Mouse (Mus musculus) heart, adult 2 months (tissue): ENCODE measurements at regions not wholly inside any gene's neighbourhood (a gene's known extent, or its start where the extent isn't known, plus 50 kb on each side); places are given as distances from the start of the nearest gene placed in this dataset.

ENCODE experiments used
- DNase-seq, 2 experiments: peaks; one replicate each; pipeline ENCODE4 v3.0.0; 2021
- H3K27ac ChIP-seq: fragments of 200-600 bp; 2 replicates; pipeline ENCODE4 v1.8.1; 2022
- H3K27me3 ChIP-seq: fragments of 200-500 bp; 2 replicates; pipeline ENCODE4 v1.6.1; 2012; ENCODE audit warnings: mild to moderate bottlenecking, low read length, inconsistent platforms, mixed read lengths; ENCODE audit not compliant: control insufficient read depth, insufficient read depth
- H3K36me3 ChIP-seq: fragments of 200-500 bp; 2 replicates; pipeline ENCODE4 v1.6.1; 2012; ENCODE audit warnings: low read length, inconsistent platforms; ENCODE audit not compliant: control insufficient read depth, insufficient read depth
- H3K4me1 ChIP-seq: fragments of 200-500 bp; 2 replicates; pipeline ENCODE4 v1.6.1; 2011; ENCODE audit warnings: low read length; ENCODE audit not compliant: control insufficient read depth, insufficient read depth
- H3K4me3 ChIP-seq: fragments of 200-600 bp; 2 replicates; pipeline ENCODE4 v1.8.1; 2022
- H3K79me2 ChIP-seq: fragments of 200-500 bp; replicated peaks from 2 replicates; pipeline ENCODE4 v1.6.1; 2012; ENCODE audit warnings: mild to moderate bottlenecking, inconsistent platforms, low read length, moderate library complexity, mixed read lengths; ENCODE audit not compliant: control insufficient read depth, insufficient read depth
- H3K9ac ChIP-seq: fragments of 200-500 bp; 2 replicates; pipeline ENCODE4 v1.6.1; 2012; ENCODE audit warnings: low read depth, mild to moderate bottlenecking, control low read depth, inconsistent platforms, low read length, mixed read lengths
- CTCF ChIP-seq: fragments of 200-600 bp; IDR thresholded peaks from 2 replicates; pipeline ENCODE4 v1.8.1; 2022; ENCODE audit warnings: antibody characterized with exemption, mild to moderate bottlenecking, moderate library complexity
- EP300 ChIP-seq: fragments of 200-500 bp; IDR thresholded peaks from 2 replicates; pipeline ENCODE4 v1.6.1; 2011; ENCODE audit warnings: low read depth, low read length, control low read depth; ENCODE audit not compliant: insufficient read depth
- POLR2A ChIP-seq: fragments of 200-500 bp; IDR thresholded peaks from 2 replicates; pipeline ENCODE4 v1.6.1; 2011; ENCODE audit warnings: mild to moderate bottlenecking, low read depth, low read length, control low read depth; ENCODE audit not compliant: insufficient read depth
- WGBS: fragments of 180-500 bp; shearing (Covaris S2); methylation state at CpG from one replicate; pipeline ENCODE4 v1.1.7; 2018; 5-methylcytosine and 5-hydroxymethylcytosine counted together
- intact Hi-C: fragments of 180-260 bp; cut with DNase I; formaldehyde crosslinking; loops from one replicate; pipeline ENCODE4 v1.15.1; 2025

DNA sequence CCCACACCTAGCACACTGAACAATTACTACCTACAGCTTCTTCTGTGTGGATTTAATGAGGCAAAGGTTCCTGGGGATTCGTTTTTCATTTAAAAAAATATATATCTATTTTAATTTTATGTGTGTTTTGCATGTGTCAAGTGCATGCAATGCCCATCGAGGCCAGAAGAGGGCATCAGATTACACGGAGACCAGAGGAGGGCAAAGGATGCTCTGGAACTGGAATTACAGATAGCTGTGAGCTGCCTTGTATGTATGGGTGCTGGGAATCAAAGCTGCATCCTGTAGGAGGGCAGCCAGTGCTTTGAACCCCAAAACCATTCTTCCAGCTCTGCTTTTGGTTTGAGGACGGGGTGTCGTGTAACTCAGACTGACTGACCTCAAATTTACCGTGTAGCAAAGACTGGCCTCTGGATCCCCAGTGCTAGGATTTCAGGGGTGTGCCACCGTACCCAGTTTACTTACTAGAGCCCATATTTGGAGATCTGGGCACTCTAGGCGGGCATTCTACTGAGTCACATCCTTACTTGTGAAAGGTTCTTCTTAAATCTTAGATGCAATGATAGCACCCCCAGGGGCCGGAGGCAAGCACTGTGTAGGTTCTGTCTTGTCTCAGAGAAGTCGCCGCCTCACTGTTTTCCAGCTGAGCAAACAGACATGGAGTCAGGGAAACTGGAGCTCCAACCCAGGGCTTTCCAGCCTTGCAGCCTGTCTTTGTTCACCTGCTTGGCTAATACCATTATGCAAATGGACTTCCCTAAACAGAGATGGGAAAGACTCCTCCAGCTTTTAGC is 225.6 kb upstream of the Nfe2l3 start:
- H3K9ac ChIP-seq = no peak overlapping the region
- no peaks in the 10 kb centered on the region for H3K79me2 ChIP-seq
- DNase-seq = peak; percentile 35 to 76
- peaks cover 1% of the 10 kb centered on the region; the same call in 1 of the 2 replicates for H3K4me1 ChIP-seq
- TF ChIP-seq CTCF = peak; percentile 96
- TF ChIP-seq EP300 = no peak
- WGBS = 10% methylated on average over 11 of the region's 11 CpGs
- no peak overlapping the region for H3K4me3 ChIP-seq
- no peaks in the 10 kb centered on the region; the same call in 1 of the 2 replicates for H3K27me3 ChIP-seq
- no peak overlapping the region for H3K27ac ChIP-seq
- intact Hi-C loops = no loop called here
- H3K36me3 ChIP-seq = no peaks in the 10 kb centered on the region

DNA sequence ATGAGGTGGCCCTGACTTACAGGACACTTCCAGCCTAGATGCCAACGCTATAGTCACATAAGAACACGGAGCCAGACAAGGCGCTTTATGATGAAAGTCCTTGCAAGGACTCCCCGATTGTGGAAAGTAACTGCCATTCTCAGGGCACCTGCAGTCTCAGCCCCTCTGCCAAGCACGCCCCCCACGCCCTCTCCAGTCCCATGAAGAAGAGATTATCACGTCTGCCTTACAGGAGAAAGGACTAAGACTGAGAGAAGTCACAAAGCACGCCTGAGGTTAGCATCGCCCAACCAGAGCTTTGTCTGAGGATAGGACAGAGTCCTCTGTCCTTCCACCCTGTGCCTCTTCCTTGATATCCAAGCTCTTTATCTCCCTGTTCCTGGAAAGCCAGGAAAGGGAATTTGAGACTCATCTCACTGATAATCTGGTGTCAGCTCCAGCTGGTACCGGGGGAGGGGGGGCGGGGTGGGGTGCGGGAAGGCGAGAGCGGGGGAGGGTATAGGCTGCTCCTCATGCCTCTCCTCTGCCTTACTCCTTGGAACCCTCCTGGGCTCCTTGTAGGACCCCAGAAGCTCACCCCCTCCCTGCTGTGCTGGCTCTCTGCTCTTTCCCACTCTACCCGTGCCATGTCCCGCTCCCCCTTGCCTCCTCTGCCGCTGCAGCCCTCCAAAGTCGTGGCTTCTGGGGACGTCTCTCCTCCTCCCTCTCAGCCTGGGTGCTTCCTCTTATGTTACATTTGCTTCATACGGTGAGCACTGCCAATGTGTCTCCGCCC is 224.7 kb upstream of the Nfe2l3 start:
- no peaks in the 10 kb centered on the region for H3K79me2 ChIP-seq
- no peak overlapping the region for H3K9ac ChIP-seq
- intact Hi-C loops = loop anchor here (2.0 kb wide), 1 partner anchor 651 kb away; no protein-coding TSS in a partner anchor
- peak in 1 of 2 experiments; percentile 16 for DNase-seq
- no peaks in the 10 kb centered on the region; the same call in 1 of the 2 replicates for H3K27me3 ChIP-seq
- TF ChIP-seq CTCF (no peak), POLR2A (no peak), EP300 (no peak)
- 4% methylated on average over 21 of the region's 21 CpGs for WGBS
- H3K36me3 ChIP-seq = no peaks in the 10 kb centered on the region
- H3K4me3 ChIP-seq = no peak overlapping the region
- H3K27ac ChIP-seq = no peak overlapping the region
- peaks cover 1% of the 10 kb centered on the region; the same call in 1 of the 2 replicates for H3K4me1 ChIP-seq

- H3K36me3 ChIP-seq = no peaks in the 10 kb centered on the region
- peak; percentile 34 to 44 for DNase-seq
- H3K4me3 ChIP-seq = no peak overlapping the region
- H3K27me3 ChIP-seq = no peaks in the 10 kb centered on the region; the same call in 1 of the 2 replicates
- no peak overlapping the region for H3K9ac ChIP-seq
- TF ChIP-seq CTCF (peak; percentile 82), POLR2A (no peak)
- H3K27ac ChIP-seq = no peak overlapping the region
- WGBS = 1% methylated on average over 6 of the region's 6 CpGs
- H3K4me1 ChIP-seq = peaks cover 1% of the 10 kb centered on the region; the same call in 1 of the 2 replicates
- H3K79me2 ChIP-seq = no peaks in the 10 kb centered on the region
- intact Hi-C loops = loop anchor here (1.0 to 2.0 kb wide), 3 partner anchors 153 to 650 kb away; no protein-coding TSS in a partner anchor
These were observed 223.6 kb upstream of the Nfe2l3 start for GRCm38 (mm10) chr6:51208660-51209396.

- 3% methylated on average over 7 of the region's 7 CpGs for WGBS
- peak overlapping the region; percentile 26 for H3K27ac ChIP-seq
- H3K79me2 ChIP-seq = no peaks in the 10 kb centered on the region
- no peak overlapping the region for H3K4me3 ChIP-seq
- peak; percentile 25 to 29 for DNase-seq
- TF ChIP-seq CTCF (peak; percentile 56), EP300 (no peak), POLR2A (no peak)
- no peak overlapping the region for H3K9ac ChIP-seq
- intact Hi-C loops = loop anchor here (10.0 kb wide), 1 partner anchor 123 kb away; no protein-coding TSS in a partner anchor
- peaks cover 1% of the 10 kb centered on the region; the same call in 1 of the 2 replicates for H3K4me1 ChIP-seq
- no peaks in the 10 kb centered on the region; the same call in 1 of the 2 replicates for H3K27me3 ChIP-seq
- H3K36me3 ChIP-seq = no peaks in the 10 kb centered on the region
These were observed 221.1 kb upstream of the Nfe2l3 start for GRCm38 (mm10) chr6:51211418-51211817.

GRCm38 (mm10) chr6:51212216-51212615 is 220.3 kb upstream of the Nfe2l3 start:
- intact Hi-C loops = loop anchor here (10.0 kb wide), 1 partner anchor 123 kb away; no protein-coding TSS in a partner anchor
- WGBS = 90% methylated on average over 8 of the region's 8 CpGs
- Histone ChIP-seq H3K27me3 (no peaks in the 10 kb centered on the region; the same call in 1 of the 2 replicates), H3K36me3 (no peaks in the 10 kb centered on the region), H3K79me2 (no peaks in the 10 kb centered on the region), H3K27ac (no peak overlapping the region), H3K9ac (no peak overlapping the region), H3K4me1 (peaks cover 1% of the 10 kb centered on the region; the same call in 1 of the 2 replicates), H3K4me3 (no peak overlapping the region)
- DNase-seq = no peak
- TF ChIP-seq POLR2A (no peak), EP300 (no peak), CTCF (no peak)
